Mouse (Mus musculus) layer of hippocampus, adult 8-10 months (tissue): ENCODE measurements around the gene Dlgap3. TPM values are rescaled to one million over a fixed set of nuclear protein-coding genes. Genes with fewer than 3 reads are reported as not detected.
A peak's percentile ranks its signal among the peaks of the same experiment; 100 is the strongest.

Source experiments
- DNase-seq, 2 experiments: peaks; one replicate each; pipeline ENCODE4 v3.0.0; 2022; ENCODE audit warnings: low spot score in 2 of 2
- total RNA-seq, 4 experiments: library from RNA; stranded (reverse); gene quantifications; 2 replicates each; pipeline ENCODE4 v1.2.4; 2022

Gene Dlgap3
- total RNA-seq, 4 experiments from 2014 or later: 229 to 253 (median 243) TPM

GRCm38 (mm10) chr4:127215103-127215502, 46.1 kb downstream of the Dlgap3 start:
- DNase-seq: no peak

GRCm38 (mm10) chr4:127215799-127216198, 46.8 kb downstream of the Dlgap3 start:
- DNase-seq: no peak

DNA sequence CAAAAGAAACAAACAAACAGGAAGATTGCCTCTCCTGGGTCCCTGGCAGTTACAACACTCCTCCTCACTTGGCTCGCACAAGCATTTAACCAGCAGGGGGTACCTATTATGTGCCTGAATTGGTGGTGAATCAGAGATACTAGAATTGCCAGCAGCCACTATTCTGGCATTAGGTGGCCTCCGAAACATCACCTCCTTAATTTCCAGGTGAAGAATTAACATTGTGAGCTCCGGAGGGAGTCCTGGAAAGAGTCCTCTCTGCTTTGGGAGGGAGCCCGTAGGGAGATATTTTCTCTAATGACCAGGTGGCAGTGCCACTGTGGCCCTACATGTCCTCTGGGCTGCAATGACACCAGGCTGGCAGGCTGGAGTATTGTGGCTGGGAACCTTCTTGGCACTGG, 47.2 kb downstream of the Dlgap3 start:
- DNase-seq: no peak

- DNase-seq: no peak
Observed at GRCm38 (mm10) chr4:127217048-127217447, 48.0 kb downstream of the Dlgap3 start.

DNA sequence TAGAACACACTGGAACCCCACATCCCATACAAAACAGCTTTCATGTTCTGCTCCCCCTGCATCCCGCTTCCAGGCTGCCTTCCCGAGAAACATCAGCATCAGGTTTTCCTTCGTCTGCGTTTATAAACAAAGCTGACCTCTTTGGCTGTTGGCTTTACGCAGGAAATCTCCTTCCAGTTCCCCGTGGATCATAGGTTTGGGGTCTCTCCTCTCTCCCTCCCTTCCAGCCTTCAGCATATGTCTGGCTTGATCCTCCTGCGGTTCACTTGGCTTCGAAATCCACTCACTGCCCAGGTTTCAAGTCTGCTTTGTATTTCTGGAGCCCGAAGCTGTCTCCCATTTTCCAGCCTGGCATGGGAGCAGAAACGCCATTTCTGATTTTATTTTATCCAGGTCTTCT, 54.3 kb downstream of the Dlgap3 start:
- no peak for DNase-seq

GRCm38 (mm10) chr4:127223755-127224154, 54.8 kb downstream of the Dlgap3 start:
- no peak for DNase-seq

DNA sequence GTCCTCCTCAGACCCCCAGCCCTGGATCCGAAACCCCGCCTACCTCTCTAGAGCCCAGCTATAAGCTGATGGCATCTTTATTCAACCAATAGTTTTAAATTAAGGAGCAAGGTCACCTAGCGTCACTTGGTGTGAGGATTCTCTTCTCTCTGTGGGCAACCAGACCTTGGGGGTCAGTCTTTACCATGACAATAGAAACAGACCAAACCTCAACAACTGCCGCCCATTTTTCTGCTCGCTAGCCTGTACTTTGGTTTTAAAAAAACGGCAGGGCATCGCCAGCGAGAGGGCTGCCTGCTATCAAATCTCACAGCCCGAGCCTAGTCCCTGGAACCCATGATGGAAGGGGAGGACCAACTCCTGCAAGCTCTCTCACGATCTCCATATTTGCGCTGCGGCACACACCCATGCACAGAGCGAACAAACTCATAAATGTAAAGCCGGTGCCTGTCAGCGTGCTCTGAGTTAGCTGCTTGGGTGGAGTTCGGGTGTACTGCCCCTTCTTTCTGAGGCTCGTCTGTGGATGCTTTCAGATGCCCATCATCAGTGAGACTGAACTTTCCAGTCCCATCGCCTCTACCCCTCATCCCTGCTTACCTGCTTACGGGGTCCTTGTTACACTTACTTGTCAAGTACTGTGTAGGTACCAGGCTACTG, 55.6 kb downstream of the Dlgap3 start:
- no peak for DNase-seq

DNA sequence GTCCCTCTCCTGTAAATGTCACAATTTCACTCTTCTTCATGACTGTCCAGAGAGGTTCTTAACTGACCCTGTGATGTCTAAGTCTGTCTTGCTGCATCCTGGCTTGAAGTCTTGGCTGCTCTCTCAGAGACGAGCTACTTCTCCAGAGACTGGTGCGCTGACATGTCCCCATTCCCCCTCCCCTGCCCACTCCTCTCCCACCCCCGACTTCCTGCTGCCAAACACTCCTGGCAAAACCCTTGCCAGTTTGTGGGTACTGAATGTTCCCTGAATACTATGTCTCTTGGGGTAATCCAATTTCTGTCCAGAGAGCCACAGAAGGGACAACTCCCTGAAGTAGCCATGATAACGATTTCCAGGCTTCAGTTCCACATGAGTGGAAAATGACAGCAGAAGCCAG, 57.1 kb downstream of the Dlgap3 start:
- DNase-seq: no peak

DNA sequence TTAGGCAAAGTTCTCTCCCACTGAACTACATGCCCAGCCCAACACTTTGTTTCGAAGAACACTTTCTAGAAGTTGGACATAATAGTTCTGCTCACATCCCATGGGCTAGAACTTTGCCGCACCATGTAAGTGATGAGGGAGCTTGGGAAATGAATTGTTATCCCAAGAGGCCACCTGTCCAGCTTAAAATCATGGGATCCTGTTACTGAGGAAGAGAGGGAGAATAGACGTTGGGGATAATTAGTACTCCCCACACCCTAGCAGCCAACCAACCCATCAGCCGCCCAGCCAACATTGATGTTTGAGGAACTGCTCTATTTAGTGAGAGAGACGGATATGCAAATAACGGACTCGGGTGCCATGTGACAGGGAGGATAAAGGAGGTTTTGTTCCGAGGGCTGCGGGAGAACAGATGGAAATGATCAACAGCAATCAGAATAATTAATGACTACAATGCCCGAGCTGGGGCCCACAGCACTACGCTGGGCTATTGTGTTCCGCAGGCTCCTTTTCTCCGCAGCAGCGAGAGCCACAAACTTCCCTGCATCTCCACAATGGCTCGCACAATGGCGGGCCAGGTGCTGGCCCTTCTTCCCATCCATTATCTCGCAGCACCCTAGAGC, 58.2 kb downstream of the Dlgap3 start:
- DNase-seq: peak in 1 of 2 experiments; percentile 58

- peak; percentile 77 to 81 for DNase-seq
Observed at GRCm38 (mm10) chr4:127232028-127232427, 63.0 kb downstream of the Dlgap3 start.

DNA sequence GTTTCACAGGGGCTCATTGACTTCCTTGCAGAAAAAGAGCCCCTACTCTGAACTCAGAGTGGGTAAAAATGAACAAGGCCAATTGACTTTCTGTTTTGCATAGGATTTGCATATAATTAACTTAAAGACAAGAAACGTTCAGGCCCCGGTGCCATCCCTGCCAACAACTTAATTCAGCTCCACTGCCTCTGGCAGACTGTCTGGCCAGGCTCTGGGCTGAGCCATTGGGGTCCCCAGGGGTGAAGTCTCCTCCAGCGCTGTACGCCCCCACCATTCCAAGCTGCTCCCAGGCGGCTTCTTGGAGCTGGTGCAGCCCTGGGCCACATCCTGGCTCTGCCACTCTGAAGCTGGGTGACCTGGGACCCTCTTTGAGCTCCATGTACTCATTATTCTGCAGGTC, 63.5 kb downstream of the Dlgap3 start:
- no peak for DNase-seq

- DNase-seq: no peak
Observed at GRCm38 (mm10) chr4:127233416-127234125, 64.6 kb downstream of the Dlgap3 start.

DNA sequence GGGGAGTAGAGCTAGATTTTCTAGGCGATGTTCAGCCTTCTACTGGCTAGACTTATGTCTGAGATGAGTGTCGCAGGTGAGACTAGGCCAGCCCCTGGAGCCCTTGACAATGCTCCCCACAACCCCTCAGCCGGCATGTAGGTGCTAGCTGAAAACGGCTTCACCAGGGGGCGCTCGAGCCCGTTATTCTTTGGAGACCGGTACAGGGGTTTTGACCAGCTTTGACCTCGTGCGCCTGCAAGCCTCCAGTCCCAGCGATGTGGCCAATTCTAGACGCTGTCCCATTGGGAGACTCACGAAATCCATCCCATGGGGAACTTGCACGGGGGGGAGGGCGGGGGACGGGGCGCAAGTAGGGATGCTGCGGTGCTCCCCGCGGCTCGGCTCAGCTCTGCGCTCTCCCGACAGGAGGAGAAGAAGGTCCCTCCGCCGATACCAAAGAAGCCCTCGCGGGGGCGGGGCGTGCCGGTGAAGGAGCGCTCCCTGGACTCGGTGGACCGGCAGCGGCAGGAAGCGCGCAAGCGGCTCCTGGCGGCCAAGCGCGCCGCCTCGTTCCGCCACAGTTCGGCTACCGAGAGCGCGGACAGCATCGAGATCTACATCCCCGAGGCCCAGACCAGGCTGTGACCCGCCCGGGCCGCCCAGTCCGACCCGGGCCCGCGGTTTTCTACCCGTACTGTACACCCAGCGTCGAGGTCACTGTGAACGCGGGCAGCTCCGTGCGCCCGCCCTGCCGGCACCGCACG, 66.9 kb downstream of the Dlgap3 start:
- peak in 1 of 2 experiments; percentile 72 for DNase-seq

DNA sequence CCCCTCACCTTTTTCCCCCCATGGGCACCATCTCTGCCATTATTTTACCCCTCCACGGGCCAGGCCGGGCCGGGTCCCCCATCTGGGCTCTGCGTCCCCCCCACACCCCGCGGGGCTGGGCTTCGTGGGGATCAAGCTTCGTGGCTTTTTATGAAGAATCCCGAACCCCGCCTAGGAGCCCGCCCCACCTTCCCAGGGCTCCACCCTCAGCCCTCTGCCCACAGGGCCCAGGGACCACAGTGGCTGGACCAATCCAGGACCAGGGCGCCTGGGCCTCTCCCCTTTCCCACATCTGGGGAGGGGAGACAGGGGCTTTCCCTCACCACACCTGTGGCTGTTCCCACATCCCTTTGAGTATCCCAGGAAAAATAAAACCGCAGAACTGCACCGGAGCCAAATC, 67.6 kb downstream of the Dlgap3 start:
- DNase-seq: no peak

DNA sequence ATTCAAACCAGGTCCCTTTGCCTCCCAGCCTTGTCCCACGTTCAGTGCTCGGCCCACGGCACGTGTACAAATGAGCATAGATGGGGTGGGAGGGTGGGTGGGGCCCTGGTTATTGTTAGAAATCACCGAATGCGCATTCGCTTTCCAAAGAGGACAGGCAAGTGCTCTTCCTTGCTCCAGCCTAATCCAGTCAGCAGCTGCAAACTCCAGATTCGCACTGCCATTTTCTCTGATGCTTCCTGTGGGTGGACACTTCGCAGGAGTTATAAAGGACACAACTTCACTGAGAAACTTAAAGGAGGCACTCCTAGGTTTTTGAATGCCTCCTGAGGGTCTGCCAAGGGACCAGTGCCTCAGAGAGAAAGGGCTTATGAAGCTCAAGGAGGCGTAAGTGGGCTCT, 68.3 kb downstream of the Dlgap3 start:
- DNase-seq: no peak

- no peak for DNase-seq
Observed at GRCm38 (mm10) chr4:127242696-127243095, 73.7 kb downstream of the Dlgap3 start.

GRCm38 (mm10) chr4:127243552-127243951, 74.5 kb downstream of the Dlgap3 start, which contains the start of gene Smim12:
Gene Smim12, plus strand, starts transcription at chr4:127243784.
- peak; percentile 95 to 99 for DNase-seq

- no peak for DNase-seq
Observed at GRCm38 (mm10) chr4:127243953-127244352, 74.9 kb downstream of the Dlgap3 start.

- DNase-seq: peak; percentile 92 to 98
Observed at GRCm38 (mm10) chr4:127249701-127250349, 80.8 kb downstream of the Dlgap3 start.

DNA sequence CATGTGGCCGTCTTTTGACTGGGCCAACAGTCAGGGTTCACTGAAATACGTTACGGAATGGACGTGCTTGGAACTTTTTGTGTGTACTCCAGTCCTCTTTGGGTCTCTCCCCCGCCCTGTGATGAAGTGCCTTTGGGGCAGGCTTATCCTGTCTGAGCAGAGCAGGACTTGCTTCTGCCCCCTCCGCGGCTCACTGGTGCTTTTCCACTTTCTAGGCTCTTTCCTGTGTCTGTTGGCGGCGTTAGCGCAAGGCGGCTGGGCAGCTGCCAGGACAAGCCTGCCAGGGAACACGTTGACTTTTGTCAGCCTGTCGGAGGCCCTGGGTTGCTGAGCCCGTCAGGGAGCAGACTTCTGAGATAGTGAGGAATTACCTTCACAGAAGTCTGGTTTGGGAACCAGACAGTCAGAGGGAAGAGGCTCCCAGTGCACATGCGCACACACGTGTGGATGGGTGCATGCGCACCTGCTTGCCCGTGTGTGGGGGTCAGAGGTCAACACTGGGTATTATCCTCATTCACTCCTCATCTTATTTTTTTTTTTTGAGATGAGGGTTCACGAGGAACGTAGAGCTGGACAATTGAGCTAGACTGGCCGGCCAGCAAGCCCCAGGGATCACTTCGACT, 83.1 kb downstream of the Dlgap3 start:
- DNase-seq: peak in 1 of 2 experiments; percentile 41

DNA sequence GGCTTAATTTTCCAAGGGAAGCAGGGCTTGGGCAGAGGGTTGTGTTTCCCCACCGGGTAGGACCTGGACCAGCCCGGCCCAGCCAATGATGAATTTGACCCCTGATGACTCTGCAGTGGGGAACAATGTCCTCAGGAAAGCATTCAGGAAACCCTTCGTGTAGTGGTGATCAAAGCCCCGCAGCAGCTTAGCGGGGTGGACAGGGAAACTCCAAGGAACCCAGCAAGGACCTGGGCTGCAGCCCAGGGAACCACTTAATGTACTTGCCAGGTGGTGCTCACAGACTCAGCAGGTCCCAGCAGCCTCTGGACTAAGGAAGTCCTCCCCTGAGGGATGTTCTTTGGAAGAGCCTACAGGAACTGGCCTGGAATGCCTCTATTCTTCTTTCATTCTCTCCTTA, 87.7 kb downstream of the Dlgap3 start:
- DNase-seq: no peak
